Mouse (Mus musculus): ENCODE data around the gene Ankrd28. TPM values are rescaled to one million over a fixed set of nuclear protein-coding genes. Genes with fewer than 3 reads are reported as not detected.

Gene Ankrd28
- polyA plus RNA-seq, 1 experiment from 2014 or later = 7.9 TPM

- H3K4me2 ChIP-seq (ENCODE audit: low read length) = peak overlapping the region; percentile 78
- peaks cover 56% of the 10 kb centered on the region for H3K4me1 ChIP-seq (ENCODE audit: control insufficient read depth, insufficient read depth, low read depth, low read length)
- 1% methylated on average over 44 of the region's 44 CpGs for WGBS
- H3K27me3 ChIP-seq (replicated peaks; ENCODE audit: control insufficient read depth, insufficient read depth, low read length) = no peaks in the 10 kb centered on the region
- H3K27ac ChIP-seq (ENCODE audit: low read depth, low read length) = peak overlapping the region; percentile 99
- H3K9me3 ChIP-seq (ENCODE audit: control insufficient read depth, low read length) = no peaks in the 10 kb centered on the region
- peaks cover 3% of the 10 kb centered on the region; the same call in 1 of the 2 replicates for H3K36me3 ChIP-seq (ENCODE audit: control insufficient read depth, insufficient read depth, low read length)
- H3K4me3 ChIP-seq (ENCODE audit: low read length) = peak overlapping the region; percentile 45
- ATAC-seq = peak; percentile 94
- peak overlapping the region; percentile 79 for H3K9ac ChIP-seq (ENCODE audit: low read depth, low read length)
Observed at GRCm38 (mm10) chr14:31661671-31662554, 168.5 kb downstream of the Ankrd28 start.

DNA sequence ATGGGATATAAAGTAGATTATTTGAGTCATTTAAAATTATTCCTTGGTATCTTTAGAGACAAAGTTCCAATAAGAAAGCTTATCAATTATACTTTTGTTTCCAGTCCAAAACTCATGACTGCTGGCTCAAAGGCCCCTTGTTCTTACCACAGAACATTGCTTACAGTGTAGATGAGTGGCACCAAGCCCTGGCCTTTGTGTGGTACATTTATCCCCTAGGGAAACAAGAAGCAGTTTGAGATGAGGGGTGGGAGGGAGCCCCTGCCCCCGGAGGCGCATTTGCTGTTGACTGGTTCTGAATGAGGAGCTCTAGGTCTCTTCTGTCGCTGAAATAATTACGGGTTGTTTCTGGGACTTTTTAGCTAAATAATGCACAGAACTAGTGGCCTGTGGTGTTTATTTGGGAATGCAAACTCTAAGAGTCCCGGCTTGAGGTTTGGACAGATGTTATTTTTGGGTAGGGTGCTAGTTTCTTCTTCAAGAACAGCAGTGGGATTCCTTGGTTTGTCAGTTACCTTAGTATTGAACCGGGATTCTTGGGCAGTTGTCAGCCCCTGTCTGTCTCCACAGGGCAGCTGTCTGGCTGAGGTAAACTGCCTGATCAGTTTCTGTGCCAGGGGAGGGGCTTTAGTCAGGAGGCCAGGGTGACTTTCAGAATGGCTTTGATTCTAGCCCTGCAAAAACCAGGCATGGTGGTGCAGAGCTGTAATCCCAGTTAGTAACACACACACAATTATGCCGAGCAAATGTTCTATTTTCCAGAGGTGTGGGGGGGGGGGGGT, 169.9 kb downstream of the Ankrd28 start:
- H3K4me3 ChIP-seq (ENCODE audit: low read length) = no peak overlapping the region
- H3K4me2 ChIP-seq (ENCODE audit: low read length) = no peak overlapping the region; the same call in 1 of the 2 replicates

DNA sequence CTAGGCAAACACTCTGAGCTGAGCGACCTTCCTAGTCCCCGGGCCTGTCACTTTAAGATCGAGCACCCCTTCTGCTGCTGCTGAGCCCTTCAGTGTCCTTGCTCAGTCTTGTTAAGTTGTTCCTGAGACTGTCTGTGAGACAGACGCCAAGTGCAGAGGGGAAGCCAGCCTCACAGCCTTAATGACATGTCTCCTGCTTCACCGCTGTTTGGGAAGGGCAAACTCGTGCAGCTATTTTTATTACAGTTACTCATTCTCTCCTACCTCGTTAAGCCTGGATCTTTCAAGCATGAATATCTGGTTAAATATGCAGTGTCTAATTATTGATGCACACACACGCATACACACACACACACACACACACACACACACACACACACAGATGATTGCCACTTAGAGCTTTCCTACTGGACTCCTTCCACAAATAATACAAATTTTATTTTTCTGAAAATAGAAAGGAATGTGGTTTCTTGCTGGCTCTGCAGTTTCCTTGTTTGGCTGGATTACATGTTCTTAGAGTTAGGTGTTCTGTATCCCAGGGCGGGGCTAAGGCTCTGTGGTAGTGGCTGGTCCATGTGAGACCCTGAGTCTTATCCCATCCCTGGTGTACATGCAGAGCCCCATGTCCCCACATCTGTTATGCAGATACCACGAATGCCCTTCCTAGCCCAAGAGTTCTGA, 170.8 kb downstream of the Ankrd28 start:
- no peak overlapping the region; the same call in 1 of the 2 replicates for H3K9ac ChIP-seq (ENCODE audit: low read depth, low read length)
- H3K27me3 ChIP-seq (replicated peaks; ENCODE audit: control insufficient read depth, insufficient read depth, low read length) = no peaks in the 10 kb centered on the region
- no peak overlapping the region for H3K4me3 ChIP-seq (ENCODE audit: low read length)
- no peaks in the 10 kb centered on the region for H3K9me3 ChIP-seq (ENCODE audit: control insufficient read depth, low read length)
- no peak overlapping the region for H3K4me2 ChIP-seq (ENCODE audit: low read length)
- H3K27ac ChIP-seq (ENCODE audit: low read depth, low read length) = peak overlapping the region; percentile 73
- 44% methylated on average over 10 of the region's 10 CpGs for WGBS
- H3K4me1 ChIP-seq (ENCODE audit: control insufficient read depth, insufficient read depth, low read depth, low read length) = peaks cover 52% of the 10 kb centered on the region
- no peaks in the 10 kb centered on the region for H3K36me3 ChIP-seq (ENCODE audit: control insufficient read depth, insufficient read depth, low read length)
- ATAC-seq = no peak

More for the DNA sequence above, 169.9 kb downstream of the Ankrd28 start:
- Histone ChIP-seq H3K9ac (ENCODE audit: low read depth, low read length) (no peak overlapping the region), H3K27me3 (replicated peaks; ENCODE audit: control insufficient read depth, insufficient read depth, low read length) (no peaks in the 10 kb centered on the region), H3K36me3 (ENCODE audit: control insufficient read depth, insufficient read depth, low read length) (no peaks in the 10 kb centered on the region), H3K9me3 (ENCODE audit: control insufficient read depth, low read length) (no peaks in the 10 kb centered on the region), H3K4me1 (ENCODE audit: control insufficient read depth, insufficient read depth, low read depth, low read length) (peaks cover 56% of the 10 kb centered on the region), H3K27ac (ENCODE audit: low read depth, low read length) (peak overlapping the region; percentile 99)
- 46% methylated on average over 7 of the region's 7 CpGs for WGBS
- no peak for ATAC-seq

DNA sequence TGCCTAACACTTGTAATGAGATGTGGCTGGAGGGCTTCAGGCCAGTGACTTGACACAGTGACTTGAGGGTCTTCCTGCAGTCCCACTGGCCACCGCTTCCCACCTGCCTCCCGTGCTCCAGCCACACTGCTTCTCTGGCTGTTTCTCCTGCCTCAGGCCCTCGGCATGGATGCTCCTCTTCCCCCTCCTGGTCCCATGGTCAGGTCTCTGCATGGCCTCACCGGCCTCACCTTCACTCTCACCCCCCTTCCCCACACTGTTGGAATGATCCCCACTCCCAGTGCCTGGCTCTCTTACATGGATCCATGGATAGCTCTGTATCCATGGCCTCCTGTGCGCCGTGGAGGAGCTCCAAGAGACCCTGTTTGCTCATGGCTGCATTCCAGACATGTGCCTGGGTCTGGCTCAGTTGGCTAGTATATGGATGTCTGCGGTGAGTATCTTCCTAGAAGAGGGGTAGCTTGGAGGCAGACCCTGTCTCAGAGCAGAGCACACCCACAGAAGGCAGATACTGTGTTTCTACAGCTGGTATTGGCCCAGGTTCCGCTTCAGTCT, 172.2 kb downstream of the Ankrd28 start:
- no peak for ATAC-seq
- Histone ChIP-seq H3K4me2 (ENCODE audit: low read length) (no peak overlapping the region), H3K27me3 (replicated peaks; ENCODE audit: control insufficient read depth, insufficient read depth, low read length) (no peaks in the 10 kb centered on the region), H3K36me3 (ENCODE audit: control insufficient read depth, insufficient read depth, low read length) (no peaks in the 10 kb centered on the region), H3K9ac (ENCODE audit: low read depth, low read length) (no peak overlapping the region), H3K4me3 (ENCODE audit: low read length) (no peak overlapping the region), H3K9me3 (ENCODE audit: control insufficient read depth, low read length) (no peaks in the 10 kb centered on the region), H3K27ac (ENCODE audit: low read depth, low read length) (peak overlapping the region; percentile 2; the same call in 1 of the 2 replicates), H3K4me1 (ENCODE audit: control insufficient read depth, insufficient read depth, low read depth, low read length) (peaks cover 41% of the 10 kb centered on the region)
- 75% methylated on average over 8 of the region's 8 CpGs for WGBS

- no peak for ATAC-seq
- Histone ChIP-seq H3K9ac (ENCODE audit: low read depth, low read length) (no peak overlapping the region), H3K4me3 (ENCODE audit: low read length) (no peak overlapping the region), H3K4me2 (ENCODE audit: low read length) (no peak overlapping the region), H3K9me3 (ENCODE audit: control insufficient read depth, low read length) (no peaks in the 10 kb centered on the region), H3K36me3 (ENCODE audit: control insufficient read depth, insufficient read depth, low read length) (no peaks in the 10 kb centered on the region), H3K4me1 (ENCODE audit: control insufficient read depth, insufficient read depth, low read depth, low read length) (peaks cover 31% of the 10 kb centered on the region), H3K27me3 (replicated peaks; ENCODE audit: control insufficient read depth, insufficient read depth, low read length) (no peaks in the 10 kb centered on the region), H3K27ac (ENCODE audit: low read depth, low read length) (no peak overlapping the region)
- 42% methylated on average over 5 of the region's 5 CpGs for WGBS
Observed at GRCm38 (mm10) chr14:31656857-31657645, 173.4 kb downstream of the Ankrd28 start.

DNA sequence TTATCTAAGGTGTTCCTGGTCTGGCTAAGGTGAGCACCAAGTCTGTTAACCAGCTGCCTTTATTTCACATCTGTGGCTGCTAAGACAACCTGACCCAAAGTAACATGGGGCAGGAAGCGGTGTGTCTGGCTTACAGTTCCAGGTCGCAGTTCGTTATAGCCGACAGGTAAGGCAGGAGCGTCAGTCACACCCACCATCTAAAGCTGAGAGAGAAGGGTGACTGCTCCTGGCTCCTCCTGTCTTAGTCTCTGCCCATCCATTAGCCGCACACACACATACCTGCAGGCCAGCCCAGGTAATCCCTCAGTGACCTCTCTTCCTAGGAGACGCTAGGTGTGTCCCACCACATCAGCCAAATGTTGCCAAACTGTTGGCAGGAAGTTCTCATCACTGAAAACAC, 174.1 kb downstream of the Ankrd28 start:
- H3K27ac ChIP-seq (ENCODE audit: low read depth, low read length) = no peak overlapping the region
- no peak overlapping the region for H3K4me3 ChIP-seq (ENCODE audit: low read length)
- H3K9ac ChIP-seq (ENCODE audit: low read depth, low read length) = no peak overlapping the region
- 86% methylated on average over 7 of the region's 7 CpGs for WGBS
- no peak for ATAC-seq
- peaks cover 29% of the 10 kb centered on the region for H3K4me1 ChIP-seq (ENCODE audit: control insufficient read depth, insufficient read depth, low read depth, low read length)
- no peaks in the 10 kb centered on the region for H3K36me3 ChIP-seq (ENCODE audit: control insufficient read depth, insufficient read depth, low read length)
- H3K27me3 ChIP-seq (replicated peaks; ENCODE audit: control insufficient read depth, insufficient read depth, low read length) = no peaks in the 10 kb centered on the region
- no peaks in the 10 kb centered on the region for H3K9me3 ChIP-seq (ENCODE audit: control insufficient read depth, low read length)
- H3K4me2 ChIP-seq (ENCODE audit: low read length) = no peak overlapping the region

GRCm38 (mm10) chr14:31655406-31655805, 175.0 kb downstream of the Ankrd28 start:
- Histone ChIP-seq H3K4me2 (ENCODE audit: low read length) (no peak overlapping the region), H3K4me1 (ENCODE audit: control insufficient read depth, insufficient read depth, low read depth, low read length) (peaks cover 22% of the 10 kb centered on the region), H3K9me3 (ENCODE audit: control insufficient read depth, low read length) (no peaks in the 10 kb centered on the region), H3K36me3 (ENCODE audit: control insufficient read depth, insufficient read depth, low read length) (no peaks in the 10 kb centered on the region), H3K27ac (ENCODE audit: low read depth, low read length) (no peak overlapping the region), H3K9ac (ENCODE audit: low read depth, low read length) (no peak overlapping the region), H3K4me3 (ENCODE audit: low read length) (no peak overlapping the region), H3K27me3 (replicated peaks; ENCODE audit: control insufficient read depth, insufficient read depth, low read length) (no peaks in the 10 kb centered on the region)
- WGBS = 76% methylated on average over 14 of the region's 14 CpGs
- no peak for ATAC-seq

DNA sequence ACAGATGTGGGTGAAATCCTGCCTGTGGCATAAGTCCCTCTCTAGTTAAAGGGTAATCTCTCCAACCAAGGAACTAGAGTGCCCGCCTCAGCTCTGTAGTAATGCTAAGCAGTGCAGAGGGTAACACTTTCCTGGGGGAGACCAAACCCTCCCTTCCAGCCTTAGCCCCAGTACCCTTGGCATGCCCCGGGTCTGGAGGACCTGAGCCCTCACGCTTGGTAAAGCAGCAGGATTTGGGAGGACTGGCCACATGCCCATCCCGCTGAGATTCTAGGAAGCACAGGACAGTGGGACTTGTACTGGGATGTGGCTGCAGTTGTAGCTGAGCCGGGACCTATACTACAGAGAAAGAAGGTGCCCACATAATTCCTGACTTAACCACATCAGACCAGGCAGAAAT, 175.6 kb downstream of the Ankrd28 start:
- Histone ChIP-seq H3K4me1 (ENCODE audit: control insufficient read depth, insufficient read depth, low read depth, low read length) (peaks cover 18% of the 10 kb centered on the region), H3K4me2 (ENCODE audit: low read length) (no peak overlapping the region), H3K36me3 (ENCODE audit: control insufficient read depth, insufficient read depth, low read length) (no peaks in the 10 kb centered on the region), H3K4me3 (ENCODE audit: low read length) (no peak overlapping the region), H3K27me3 (replicated peaks; ENCODE audit: control insufficient read depth, insufficient read depth, low read length) (no peaks in the 10 kb centered on the region), H3K9ac (ENCODE audit: low read depth, low read length) (no peak overlapping the region), H3K27ac (ENCODE audit: low read depth, low read length) (no peak overlapping the region), H3K9me3 (ENCODE audit: control insufficient read depth, low read length) (no peaks in the 10 kb centered on the region)
- ATAC-seq = no peak
- 77% methylated on average over 5 of the region's 5 CpGs for WGBS
